Mouse (Mus musculus): ENCODE measurements at regions not wholly inside any gene's neighbourhood (a gene's known extent, or its start where the extent isn't known, plus 50 kb on each side); places are given as distances from the start of the nearest gene placed in this dataset.

- CTCF ChIA-PET = no interaction called here
Measured at GRCm38 (mm10) chr17:45824977-45825376, 91.3 kb upstream of the 1600014C23Rik start.

DNA sequence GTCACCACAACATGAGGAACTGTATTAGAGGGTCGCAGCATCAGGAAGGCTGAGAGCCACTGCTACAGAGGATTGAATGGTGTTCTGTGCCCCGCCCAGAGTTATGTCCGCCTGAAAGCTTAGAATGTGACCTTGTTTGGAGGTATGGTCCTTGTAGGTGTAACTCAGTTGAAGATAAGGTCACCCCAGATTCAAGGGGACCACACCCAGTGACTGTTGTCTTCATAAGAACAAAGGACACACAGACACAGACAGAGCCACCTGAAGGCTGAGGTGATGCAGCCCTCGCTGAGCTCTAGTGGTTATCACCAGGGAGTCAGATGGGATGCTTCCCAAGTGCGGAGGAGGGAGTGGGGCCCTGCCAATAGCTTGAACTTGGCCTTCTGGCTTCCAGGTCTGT lies 89.9 kb upstream of the 1600014C23Rik start:
- CTCF ChIA-PET = no interaction called here

DNA sequence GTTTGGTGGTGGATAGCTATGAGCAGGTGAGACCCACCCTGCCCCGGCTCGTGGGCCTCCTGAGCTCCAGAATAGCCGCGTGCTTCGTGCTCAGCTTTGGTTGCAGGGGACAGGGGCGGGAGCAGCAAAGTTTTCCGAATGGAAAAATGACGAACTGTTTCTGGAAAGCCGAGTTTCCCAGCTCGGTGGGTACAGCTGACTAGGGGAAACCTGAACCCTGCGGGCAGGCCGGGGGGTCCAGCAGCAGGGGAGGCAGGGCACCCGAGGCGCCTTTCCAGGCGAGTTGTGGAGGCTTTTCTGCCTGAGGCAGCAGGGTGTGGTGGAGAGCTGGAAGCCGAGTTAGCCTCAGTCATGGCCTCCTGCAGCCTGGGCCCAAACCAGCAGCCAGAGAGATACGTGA lies 88.8 kb upstream of the 1600014C23Rik start:
- CTCF ChIA-PET = no interaction called here

GRCm38 (mm10) chr17:45821356-45821755 lies 87.7 kb upstream of the 1600014C23Rik start:
- CTCF ChIA-PET = no interaction called here

DNA sequence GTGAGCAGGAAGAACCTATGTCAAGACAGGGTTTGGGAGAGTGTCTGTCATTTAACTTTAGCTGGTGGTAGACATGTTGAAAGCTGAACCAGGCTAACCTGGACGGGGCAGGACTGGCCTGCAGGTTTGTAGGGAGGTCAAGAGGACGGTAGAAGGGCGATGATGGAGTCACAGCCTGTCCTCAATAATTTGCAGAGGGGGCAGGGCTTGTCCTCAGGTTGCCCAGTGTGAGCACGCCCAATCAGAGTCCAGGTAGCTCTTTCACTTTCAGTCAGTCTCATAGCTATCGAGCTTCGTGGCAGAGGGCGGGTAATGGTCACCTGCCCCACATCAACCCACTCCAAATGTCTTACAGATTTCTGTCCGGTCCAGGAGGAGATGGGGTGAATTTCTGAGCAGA lies 85.5 kb upstream of the 1600014C23Rik start:
- CTCF ChIA-PET = no interaction called here

DNA sequence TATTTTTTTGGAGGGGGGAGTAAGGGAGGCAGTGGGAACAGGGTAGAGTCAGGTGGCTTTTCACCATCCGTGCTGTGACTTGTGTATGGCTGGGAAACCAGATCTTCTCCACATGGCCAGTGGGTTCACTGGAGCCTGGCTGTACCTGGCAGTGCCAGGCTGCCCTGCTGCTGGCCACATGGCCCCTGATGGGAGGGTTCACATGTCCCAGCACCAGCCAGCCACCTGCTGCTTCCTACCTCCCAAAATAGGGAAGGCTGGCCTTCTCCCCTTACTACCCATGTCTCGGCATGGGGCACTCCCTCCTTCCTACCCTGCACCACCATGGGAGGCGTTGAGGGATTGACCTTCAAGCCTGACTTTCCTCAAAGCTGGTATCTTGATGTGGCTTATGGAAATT lies 82.9 kb upstream of the 1600014C23Rik start:
- CTCF ChIA-PET = no interaction called here

GRCm38 (mm10) chr17:45815833-45816232 lies 82.2 kb upstream of the 1600014C23Rik start:
- CTCF ChIA-PET = no interaction called here

- CTCF ChIA-PET = no interaction called here
Measured at GRCm38 (mm10) chr17:45815341-45815740, 81.7 kb upstream of the 1600014C23Rik start.

DNA sequence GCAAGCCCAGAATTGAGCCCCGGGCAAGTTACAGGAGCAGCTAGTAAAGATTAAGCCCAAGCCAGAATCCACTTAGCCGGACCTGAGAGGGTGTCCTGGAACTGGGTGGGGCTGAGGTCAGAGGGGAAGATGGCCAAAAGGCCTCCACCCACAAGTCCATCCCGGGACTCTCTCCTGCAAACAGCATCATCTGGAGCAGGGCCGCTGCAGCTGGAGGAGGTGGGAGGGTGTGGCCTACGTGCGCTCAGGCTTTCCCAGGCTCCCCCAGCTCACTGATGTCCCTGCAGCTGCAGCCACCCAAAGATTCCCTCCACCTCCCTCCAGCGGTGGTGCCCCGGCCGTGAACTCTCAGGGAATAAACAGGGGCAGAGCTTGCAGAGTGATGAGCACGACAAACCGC lies 80.9 kb upstream of the 1600014C23Rik start:
- CTCF ChIA-PET = interaction anchor here (0.5 kb wide), 1 partner anchor 1380 kb away, joined by 3 read pairs; no protein-coding TSS in a partner anchor

DNA sequence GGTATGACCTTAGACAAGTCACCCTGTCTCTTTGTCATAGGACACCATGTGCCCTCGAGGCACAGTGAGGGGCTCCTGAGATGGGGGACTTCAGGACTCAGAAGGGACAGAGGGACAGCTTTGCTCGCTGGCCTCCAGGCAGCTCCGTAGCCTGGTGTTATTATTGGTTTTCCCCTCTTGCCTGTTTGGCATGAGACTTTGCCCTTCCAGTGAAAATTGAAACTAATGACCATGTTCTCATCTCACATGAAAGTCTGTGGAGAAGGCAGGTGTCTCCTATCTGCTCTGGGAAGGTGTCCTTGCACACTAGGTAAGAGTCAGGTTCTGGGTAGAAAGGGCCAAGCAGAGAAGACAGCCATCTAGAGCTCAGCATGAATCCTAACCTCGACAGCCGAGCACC lies 80.3 kb upstream of the 1600014C23Rik start:
- CTCF ChIA-PET = no interaction called here

DNA sequence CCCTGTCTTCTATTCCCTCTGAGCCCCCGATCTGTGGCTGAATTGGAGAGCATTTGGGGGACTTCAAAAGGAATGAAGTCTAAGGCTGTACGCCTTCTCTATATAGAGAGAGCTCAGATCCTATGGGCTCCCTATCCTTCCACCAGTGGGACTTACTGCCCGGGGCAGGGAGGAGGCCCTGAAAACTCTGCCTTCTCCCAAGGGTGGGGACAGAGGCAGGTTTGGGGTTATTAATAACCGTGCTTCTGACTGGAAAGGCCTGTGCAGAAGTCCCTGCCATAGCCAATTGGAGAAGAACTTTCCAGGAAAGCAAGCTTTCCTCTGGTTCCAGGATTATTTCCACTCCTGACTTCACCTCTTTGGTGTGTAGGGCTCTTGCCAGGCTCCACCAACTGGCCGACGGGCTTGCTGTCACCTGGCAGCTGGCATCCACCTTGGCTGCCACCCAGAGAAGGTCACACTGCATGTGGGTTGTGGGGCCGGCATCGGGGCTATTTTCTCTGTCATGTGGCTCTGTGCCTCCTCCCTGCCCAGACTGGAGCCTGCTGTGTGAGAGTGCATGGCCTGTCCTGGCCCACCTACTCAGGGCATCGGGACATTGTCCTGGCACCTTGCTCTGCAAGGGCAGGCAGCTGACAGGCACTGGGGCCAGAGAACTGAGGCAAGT lies 78.8 kb upstream of the 1600014C23Rik start:
- CTCF ChIA-PET = no interaction called here

GRCm38 (mm10) chr17:45811632-45812221 lies 78.1 kb upstream of the 1600014C23Rik start:
- CTCF ChIA-PET = no interaction called here

- CTCF ChIA-PET = interaction anchor here (0.7 kb wide), 1 partner anchor 150 kb away, joined by 3 read pairs; no protein-coding TSS in a partner anchor
Measured at GRCm38 (mm10) chr17:45809728-45810127, 76.1 kb upstream of the 1600014C23Rik start.

- CTCF ChIA-PET = no interaction called here
Measured at GRCm38 (mm10) chr17:45808374-45808773, 74.7 kb upstream of the 1600014C23Rik start.

DNA sequence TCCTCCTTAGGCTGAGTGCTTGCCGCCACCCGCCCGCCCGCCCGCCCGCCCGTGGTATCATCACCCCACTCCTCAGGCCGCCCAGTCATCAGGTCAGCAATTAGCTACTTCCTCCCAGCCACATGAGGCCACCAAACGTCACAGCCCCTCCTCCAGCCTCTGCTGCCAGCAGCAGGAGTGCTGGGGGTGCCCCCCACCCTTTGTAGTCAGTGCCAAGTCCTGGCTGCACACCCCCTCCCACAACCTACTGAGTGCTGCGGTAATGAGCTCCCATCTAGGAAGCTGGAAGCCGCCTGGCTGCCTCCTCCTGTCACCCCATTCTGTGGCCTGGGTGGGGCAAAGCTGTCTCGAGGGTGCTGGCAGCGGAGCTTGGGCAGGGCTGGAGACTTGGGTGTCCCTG lies 73.8 kb upstream of the 1600014C23Rik start:
- CTCF ChIA-PET = interaction anchor here (0.6 kb wide), 1 partner anchor 130 kb away, joined by 4 read pairs; no protein-coding TSS in a partner anchor

GRCm38 (mm10) chr17:45806831-45807230 lies 73.2 kb upstream of the 1600014C23Rik start:
- CTCF ChIA-PET = no interaction called here

DNA sequence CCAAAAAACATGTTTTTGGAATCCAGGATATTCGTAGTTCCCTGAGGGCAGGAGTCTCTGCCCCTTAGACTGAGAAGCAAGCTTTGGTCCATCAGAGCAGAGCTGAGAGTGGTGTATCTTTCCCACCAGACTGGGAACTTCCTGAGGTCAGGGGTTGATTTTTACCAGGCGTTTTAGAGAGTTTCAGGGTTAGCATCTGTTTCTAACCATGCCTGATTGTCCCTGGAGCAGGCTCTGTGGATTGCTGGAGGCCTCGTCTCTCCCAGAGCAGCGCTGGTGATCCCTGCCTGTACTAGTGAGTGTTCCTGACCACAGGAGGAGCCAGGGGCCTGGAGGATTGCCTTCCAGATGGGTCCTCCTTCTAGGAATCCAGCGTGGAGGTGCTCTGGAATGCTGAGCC lies 72.8 kb upstream of the 1600014C23Rik start:
- CTCF ChIA-PET = no interaction called here

GRCm38 (mm10) chr17:45805471-45806082 lies 71.9 kb upstream of the 1600014C23Rik start:
- CTCF ChIA-PET = no interaction called here

- CTCF ChIA-PET = no interaction called here
Measured at GRCm38 (mm10) chr17:45803331-45803730, 69.7 kb upstream of the 1600014C23Rik start.

- CTCF ChIA-PET = no interaction called here
Measured at GRCm38 (mm10) chr17:45802439-45802838, 68.8 kb upstream of the 1600014C23Rik start.

DNA sequence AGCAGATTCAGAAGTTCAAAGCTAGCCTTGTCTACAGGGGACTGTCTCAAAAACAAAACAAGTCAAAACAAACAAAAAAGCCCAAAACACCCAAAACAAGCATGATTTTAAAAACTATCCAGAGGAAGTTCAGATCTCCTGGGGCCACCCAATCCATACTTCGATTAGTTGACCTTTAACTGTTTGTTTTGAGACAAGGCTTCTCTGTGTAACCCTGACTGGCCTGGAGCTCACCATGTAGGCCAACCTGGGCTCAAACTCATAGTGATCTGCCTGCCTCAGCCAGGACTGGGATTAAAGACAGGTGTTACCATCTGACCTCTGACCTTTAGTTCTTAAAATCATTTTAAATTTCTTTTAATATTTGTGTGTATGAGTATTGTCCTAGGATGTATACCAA lies 66.1 kb upstream of the 1600014C23Rik start:
- CTCF ChIA-PET = interaction anchor here (0.7 kb wide), 1 partner anchor 180 kb away, joined by 6 read pairs; no protein-coding TSS in a partner anchor

GRCm38 (mm10) chr17:45798996-45799395 lies 65.4 kb upstream of the 1600014C23Rik start:
- CTCF ChIA-PET = no interaction called here

GRCm38 (mm10) chr17:45798456-45798855 lies 64.8 kb upstream of the 1600014C23Rik start:
- CTCF ChIA-PET = interaction anchor here (0.5 kb wide), 1 partner anchor 531 kb away, joined by 3 read pairs; no protein-coding TSS in a partner anchor
